Mouse (Mus musculus) right cerebral cortex, adult 2 months (tissue): Measurements from ENCODE around the gene Tom1l1.

ENCODE experiments used
- DNase-seq, 2 experiments: peaks; one replicate each; pipeline ENCODE4 v3.0.0; 2021 to 2022; ENCODE audit warnings: low spot score in 2 of 2

Gene Tom1l1

GRCm38 (mm10) chr11:90622044-90622443, 66.1 kb downstream of the Tom1l1 start:
- DNase-seq = no peak

DNA sequence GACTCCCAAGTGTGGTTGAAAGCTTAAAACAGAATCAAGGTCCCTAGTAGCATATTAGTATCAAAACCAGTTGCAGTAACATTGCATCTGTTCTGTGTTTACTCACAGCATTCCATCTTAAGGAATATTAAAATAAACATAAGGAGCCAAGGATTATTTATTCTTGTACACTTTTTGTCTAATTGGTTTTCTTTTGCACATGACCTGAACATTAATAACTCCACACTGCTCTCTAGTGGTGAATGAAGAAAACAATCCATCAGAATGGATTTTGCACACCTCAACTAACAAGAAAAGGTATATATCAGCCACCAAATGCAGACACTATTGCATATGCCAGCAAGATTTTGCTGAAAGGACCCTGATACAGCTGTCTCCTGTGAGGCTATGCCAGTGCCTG, 71.7 kb downstream of the Tom1l1 start:
- no peak for DNase-seq

- DNase-seq = no peak
Observed at GRCm38 (mm10) chr11:90614743-90615142, 73.4 kb downstream of the Tom1l1 start.

- DNase-seq = no peak
Observed at GRCm38 (mm10) chr11:90612118-90612517, 76.0 kb downstream of the Tom1l1 start.

DNA sequence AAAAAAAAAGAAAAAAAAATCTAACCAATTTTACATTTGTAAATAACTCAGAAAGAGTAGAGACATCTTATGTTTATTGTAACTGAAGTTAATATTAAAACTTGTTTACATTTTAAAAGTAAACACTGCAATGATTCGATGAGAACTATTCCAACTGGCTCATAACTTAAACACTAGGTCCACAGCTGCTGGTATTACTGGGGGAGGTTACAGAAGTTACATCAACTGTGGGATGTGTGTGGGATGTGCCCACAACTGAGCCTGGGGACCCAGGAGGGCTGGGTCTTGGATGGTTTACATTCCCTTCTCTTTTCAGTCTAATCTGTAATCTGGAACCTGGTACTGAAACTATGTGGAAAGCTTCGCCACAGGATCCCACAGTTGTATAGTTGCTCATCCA, 85.1 kb downstream of the Tom1l1 start:
- DNase-seq = no peak

GRCm38 (mm10) chr11:90595826-90596225, 92.3 kb downstream of the Tom1l1 start:
- no peak for DNase-seq
